Mouse (Mus musculus) midbrain, embryonic 11.5 days (tissue): Measurements from ENCODE around the gene Pdia5. TPM values are rescaled to one million over a fixed set of nuclear protein-coding genes. Genes with fewer than 3 reads are reported as not detected.

Experiments
- ATAC-seq: fragments of 200-750 bp; cut with Nextera tagmentation; 2 replicates; pipeline ENCODE4 v1.8.0; 2017; ENCODE audit warnings: moderate TSS enrichment, moderate library complexity; ENCODE audit not compliant: low FRiP score
- DNase-seq: peaks from one replicate; pipeline ENCODE4 v3.0.0; 2015; ENCODE audit warnings: low spot score; ENCODE audit errors: missing footprints
- H3K27ac ChIP-seq: fragments of 300-500 bp; sonication (generic); 2 replicates; pipeline ENCODE4 v1.5.1; 2014; ENCODE audit warnings: low read depth, low read length
- H3K27me3 ChIP-seq: fragments of 300-500 bp; sonication (generic); 2 replicates; pipeline ENCODE4 v1.6.1; 2014; ENCODE audit warnings: mild to moderate bottlenecking, low read length, moderate library complexity, mixed read lengths; ENCODE audit not compliant: control insufficient read depth, insufficient read depth
- H3K36me3 ChIP-seq: fragments of 300-500 bp; sonication (generic); 2 replicates; pipeline ENCODE4 v1.6.1; 2014; ENCODE audit warnings: mild to moderate bottlenecking, low read length, moderate library complexity, mixed read lengths; ENCODE audit not compliant: control insufficient read depth, insufficient read depth
- H3K4me1 ChIP-seq: fragments of 300-500 bp; sonication (generic); 2 replicates; pipeline ENCODE4 v1.6.1; 2014; ENCODE audit warnings: low read length; ENCODE audit not compliant: control insufficient read depth, insufficient read depth
- H3K4me2 ChIP-seq: fragments of 300-500 bp; sonication (generic); 2 replicates; pipeline ENCODE4 v1.6.1; 2014; ENCODE audit warnings: mild to moderate bottlenecking, moderate library complexity
- H3K4me3 ChIP-seq: fragments of 300-500 bp; sonication (generic); 2 replicates; pipeline ENCODE4 v1.5.1; 2014; ENCODE audit warnings: low read depth, low read length
- H3K9ac ChIP-seq: fragments of 300-500 bp; sonication (generic); 2 replicates; pipeline ENCODE4 v1.6.1; 2014; ENCODE audit warnings: low read length
- H3K9me3 ChIP-seq: fragments of 300-500 bp; sonication (generic); 2 replicates; pipeline ENCODE4 v1.6.1; 2016; ENCODE audit warnings: low read length; ENCODE audit not compliant: control insufficient read depth
- WGBS: fragments of 180-500 bp; shearing (Covaris S2); extraction: QIAGEN DNeasy Blood & Tissue Kit; methylation state at CpG from one replicate; pipeline ENCODE4 v1.1.7; 2014; 5-methylcytosine and 5-hydroxymethylcytosine counted together
- microRNA-seq: library from miRNA; unstranded; fragments of <30 nt; microRNA quantifications from one replicate; pipeline ENCODE4, GENCODE M21; 2017
- polyA plus RNA-seq: library from polyadenylated mRNA; unstranded; fragments of >200 nt; fragmentation: Nextera tagmentation; extraction: Ambion mirVana; gene quantifications from 2 replicates; pipeline ENCODE4 v1.2.1, GENCODE M21; 2014

The Pdia5 gene
- polyA plus RNA-seq, 1 experiment from 2014 or later = 9.6 TPM

GRCm38 (mm10) chr16:35362221-35362620, 128.5 kb downstream of the Pdia5 start:
- WGBS = 95% methylated on average over 2 of the region's 2 CpGs
- Histone ChIP-seq H3K4me3 (no peak overlapping the region), H3K36me3 (no peaks in the 10 kb centered on the region), H3K4me1 (peaks cover 4% of the 10 kb centered on the region), H3K9ac (no peak overlapping the region), H3K4me2 (no peak overlapping the region), H3K27ac (no peak overlapping the region), H3K9me3 (no peaks in the 10 kb centered on the region), H3K27me3 (no peaks in the 10 kb centered on the region)
- DNase-seq (peak; percentile 80), ATAC-seq (no peak)

GRCm38 (mm10) chr16:35360593-35360992, 130.1 kb downstream of the Pdia5 start:
- Histone ChIP-seq H3K27ac (no peak overlapping the region), H3K4me3 (no peak overlapping the region), H3K4me1 (peaks cover 4% of the 10 kb centered on the region), H3K4me2 (no peak overlapping the region), H3K9me3 (no peaks in the 10 kb centered on the region), H3K27me3 (no peaks in the 10 kb centered on the region), H3K36me3 (no peaks in the 10 kb centered on the region), H3K9ac (no peak overlapping the region)
- ATAC-seq (no peak), DNase-seq (peak; percentile 89)
- WGBS = 26% methylated on average over 6 of the region's 6 CpGs

GRCm38 (mm10) chr16:35357449-35357848, 133.2 kb downstream of the Pdia5 start:
- Histone ChIP-seq H3K9ac (no peak overlapping the region), H3K4me1 (no peaks in the 10 kb centered on the region), H3K36me3 (no peaks in the 10 kb centered on the region), H3K27ac (no peak overlapping the region), H3K4me2 (no peak overlapping the region), H3K27me3 (no peaks in the 10 kb centered on the region), H3K4me3 (no peak overlapping the region), H3K9me3 (no peaks in the 10 kb centered on the region)
- 81% methylated on average over 1 of the region's 1 CpGs for WGBS
- DNase-seq (no peak), ATAC-seq (no peak)

Small RNAs within 50 kb of the gene (microRNA-seq; reads per million reads assigned to microRNA genes)
- gene Gm25548 = not detected

Other genes with a start within 250 kb of the Pdia5 start
- 40.5 and 43.0 TPM in 2 replicates for gene Sec22a, start 127.0 kb downstream of the Pdia5 start, polyA plus RNA-seq
- gene Sema5b, start 50.3 kb upstream of the Pdia5 start, polyA plus RNA-seq = 31.1 and 31.7 TPM in 2 replicates